Mouse (Mus musculus) CH12.LX (cell line): ENCODE measurements at regions not wholly inside any gene's neighbourhood (a gene's known extent, or its start where the extent isn't known, plus 50 kb on each side); places are given as distances from the start of the nearest gene placed in this dataset.

Source experiments
- DNase-seq: peaks from one replicate; pipeline ENCODE4 v3.0.0-alpha.2; 2013; ENCODE audit errors: extremely low read depth
- H3K27ac ChIP-seq: 2 replicates; pipeline ENCODE4 v1.5.1; 2012; ENCODE audit warnings: low read depth, mild to moderate bottlenecking, control low read depth, moderate library complexity; ENCODE audit not compliant: insufficient read depth
- H3K27me3 ChIP-seq: replicated peaks from 2 replicates; pipeline ENCODE3; 2012; ENCODE audit warnings: inconsistent platforms
- H3K36me3 ChIP-seq, 2 experiments: replicated peaks in 1 of 2; 2 replicates each; pipeline versions ENCODE3 to v1.6.1; 2012; ENCODE audit warnings: inconsistent platforms in 1 of 2, low read length in 1 of 2, mild to moderate bottlenecking in 1 of 2, mixed read lengths in 1 of 2, moderate library complexity in 1 of 2; ENCODE audit not compliant: control insufficient read depth in 1 of 2, insufficient read depth in 1 of 2
- H3K4me1 ChIP-seq, 2 experiments: 2 replicates each; pipeline ENCODE4 v1.6.1; 2012; ENCODE audit warnings: inconsistent platforms in 1 of 2, moderate library complexity in 1 of 2; ENCODE audit not compliant: insufficient read depth in 2 of 2, control insufficient read depth in 1 of 2
- H3K4me2 ChIP-seq: 2 replicates; pipeline ENCODE4 v1.6.1; 2012; ENCODE audit warnings: low read depth, mild to moderate bottlenecking, control low read depth; ENCODE audit not compliant: poor library complexity, insufficient read depth, severe bottlenecking
- H3K4me3 ChIP-seq, 3 experiments: fragments of 150-350 bp in 1 of 3; sonication (generic) in 1 of 3; replicated peaks in 1 of 3; 2 replicates each; pipeline versions ENCODE3 to v1.5.1; 2011 to 2012; ENCODE audit warnings: low read depth in 2 of 3, low read length in 2 of 3, mild to moderate bottlenecking in 2 of 3, moderate library complexity in 2 of 3, control low read depth in 1 of 3, improper control_type of control experiment in 1 of 3, inconsistent platforms in 1 of 3, mixed read lengths in 1 of 3; ENCODE audit not compliant: poor library complexity in 1 of 3
- H3K79me2 ChIP-seq: replicated peaks from 2 replicates; pipeline ENCODE4 v1.6.1; 2012; ENCODE audit warnings: mild to moderate bottlenecking, moderate library complexity; ENCODE audit not compliant: control insufficient read depth, poor library complexity, insufficient read depth, severe bottlenecking; ENCODE audit errors: extremely low read depth
- H3K9ac ChIP-seq: 2 replicates; pipeline ENCODE4 v1.6.1; 2012; ENCODE audit warnings: low read depth, mild to moderate bottlenecking, control low read depth, moderate library complexity; ENCODE audit not compliant: insufficient read depth
- H3K9me3 ChIP-seq: replicated peaks from 2 replicates; pipeline ENCODE3; 2012; ENCODE audit warnings: low read length, inconsistent platforms, mixed read lengths
- CHD2 ChIP-seq: IDR thresholded peaks from 2 replicates; pipeline ENCODE4 v1.6.1; 2011; ENCODE audit warnings: low read length, improper control_type of control experiment
- E2F4 ChIP-seq: IDR thresholded peaks from 2 replicates; pipeline ENCODE4 v1.6.1; 2011; ENCODE audit warnings: low read depth, low read length, improper control_type of control experiment; ENCODE audit not compliant: insufficient replicate concordance
- ETS1 ChIP-seq: conservative IDR thresholded peaks from 2 replicates; pipeline ENCODE4 v1.6.1; 2012; ENCODE audit warnings: low read depth, mild to moderate bottlenecking, inconsistent platforms, low read length, improper control_type of control experiment, moderate library complexity
- HCFC1 ChIP-seq: IDR thresholded peaks from 2 replicates; pipeline ENCODE4 v1.6.1; 2012; ENCODE audit warnings: low read depth, mild to moderate bottlenecking, inconsistent platforms, low read length, improper control_type of control experiment
- IRF4 ChIP-seq: IDR thresholded peaks from 2 replicates; pipeline ENCODE4 v1.6.1; 2014; ENCODE audit warnings: low read depth, mild to moderate bottlenecking, inconsistent platforms, low read length, improper control_type of control experiment
- KAT2A ChIP-seq: IDR thresholded peaks from 2 replicates; pipeline ENCODE4 v1.6.1; 2012; ENCODE audit warnings: low read length, improper control_type of control experiment, inconsistent platforms; ENCODE audit not compliant: insufficient replicate concordance
- MAFK ChIP-seq: IDR thresholded peaks from 2 replicates; pipeline ENCODE4 v1.6.1; 2011; ENCODE audit warnings: low read length, improper control_type of control experiment; ENCODE audit not compliant: insufficient replicate concordance
- MAX ChIP-seq: IDR thresholded peaks from 2 replicates; pipeline ENCODE4 v1.6.1; 2011; ENCODE audit warnings: low read length, improper control_type of control experiment
- MEF2A ChIP-seq: IDR thresholded peaks from 2 replicates; pipeline ENCODE4 v1.6.1; 2014; ENCODE audit warnings: low read depth, mild to moderate bottlenecking, inconsistent platforms, low read length, improper control_type of control experiment, borderline replicate concordance
- MYC ChIP-seq: IDR thresholded peaks from 2 replicates; pipeline ENCODE4 v1.6.1; 2011; ENCODE audit warnings: low read depth, mild to moderate bottlenecking, improper control_type of control experiment, low read length
- NRF1 ChIP-seq: IDR thresholded peaks from 2 replicates; pipeline ENCODE4 v1.6.1; 2014; ENCODE audit warnings: low read depth, mild to moderate bottlenecking, inconsistent platforms, low read length, improper control_type of control experiment, moderate library complexity
- PAX5 ChIP-seq: IDR thresholded peaks from 2 replicates; pipeline ENCODE4 v1.6.1; 2012; ENCODE audit warnings: low read length, inconsistent platforms, mixed read lengths
- POLR2A ChIP-seq: IDR thresholded peaks from 2 replicates; pipeline ENCODE4 v1.6.1; 2011; ENCODE audit warnings: low read depth, mild to moderate bottlenecking, improper control_type of control experiment, low read length
- POLR2AphosphoS2 ChIP-seq: IDR thresholded peaks from 2 replicates; pipeline ENCODE4 v1.6.1; 2011; ENCODE audit warnings: low read depth, low read length, improper control_type of control experiment
- SIN3A ChIP-seq: IDR thresholded peaks from 2 replicates; pipeline ENCODE4 v1.6.1; 2012; ENCODE audit warnings: low read length, improper control_type of control experiment, inconsistent platforms
- SMC3 ChIP-seq: IDR thresholded peaks from 2 replicates; pipeline ENCODE4 v1.6.1; 2011; ENCODE audit warnings: low read depth, low read length, improper control_type of control experiment
- TBP ChIP-seq: conservative IDR thresholded peaks from 2 replicates; pipeline ENCODE4 v1.6.1; 2011; ENCODE audit warnings: low read depth, low read length, improper control_type of control experiment
- TCF12 ChIP-seq: IDR thresholded peaks from 2 replicates; pipeline ENCODE4 v1.6.1; 2014; ENCODE audit warnings: low read depth, mild to moderate bottlenecking, inconsistent platforms, low read length, improper control_type of control experiment
- USF2 ChIP-seq: conservative IDR thresholded peaks from 2 replicates; pipeline ENCODE4 v1.6.1; 2011; ENCODE audit warnings: low read depth, low read length, improper control_type of control experiment
- ZKSCAN1 ChIP-seq: IDR thresholded peaks from 2 replicates; pipeline ENCODE4 v1.6.1; 2012; ENCODE audit warnings: low read depth, inconsistent platforms, low read length, improper control_type of control experiment, borderline replicate concordance
- ZNF384 ChIP-seq: IDR thresholded peaks from 2 replicates; pipeline ENCODE4 v1.6.1; 2012; ENCODE audit warnings: low read depth, low read length, improper control_type of control experiment, inconsistent platforms
- dilution Hi-C: fragments of 300-500 bp; cut with MboI; formaldehyde crosslinking; loops from 2 replicates; pipeline ENCODE4 v1.14.3; 2020; ENCODE audit warnings: low sequenced_read_pairs; ENCODE audit not compliant: extremely low pct_unique_long_range_greater_than_20kb, extremely low pct_ligation_motif_present
- in situ Hi-C: fragments of 300-500 bp; cut with MboI; formaldehyde crosslinking; loops from 3 replicates; pipeline ENCODE4 v1.14.3; 2019; ENCODE audit warnings: low sequenced_read_pairs, low pct_ligation_motif_present, low pct_unique_long_range_greater_than_20kb, mixed read lengths

- no peak overlapping the region for H3K4me3 ChIP-seq
- H3K9me3 ChIP-seq, result peaks cover 53% of the 10 kb centered on the region
- H3K79me2 ChIP-seq, result no peaks in the 10 kb centered on the region
- H3K9ac ChIP-seq, result no peak overlapping the region
- H3K36me3 ChIP-seq, result no peaks in the 10 kb centered on the region
- H3K27me3 ChIP-seq, result no peaks in the 10 kb centered on the region
- H3K27ac ChIP-seq, result no peak overlapping the region
- no peak for TF ChIP-seq POLR2A
- TF ChIP-seq ETS1, result no peak
- TF ChIP-seq MYC, result no peak
- TF ChIP-seq NRF1, result no peak
- no peak for TF ChIP-seq ZNF384
- no peak for TF ChIP-seq MEF2A
- no peak for TF ChIP-seq USF2
- no peak for TF ChIP-seq TCF12
- TF ChIP-seq SMC3, result no peak
- no peak for TF ChIP-seq TBP
- TF ChIP-seq E2F4, result no peak
- TF ChIP-seq MAFK, result no peak
- TF ChIP-seq PAX5, result no peak
- no peak for TF ChIP-seq MAX
- TF ChIP-seq, all 38 proteins: peak for 0
- H3K4me2 ChIP-seq, result no peak overlapping the region
- no peaks in the 10 kb centered on the region for H3K4me1 ChIP-seq
- DNase-seq, result no peak
- dilution Hi-C loops, result no loop called here
- in situ Hi-C loops, result no loop called here
Measured at GRCm38 (mm10) chr2:137375346-137375745, 258.9 kb upstream of the Jag1 start.

GRCm38 (mm10) chr2:137371062-137371461, 254.6 kb upstream of the Jag1 start:
- in situ Hi-C loops (no loop called here), dilution Hi-C loops (no loop called here)
- no peak overlapping the region for H3K27ac ChIP-seq
- no peaks in the 10 kb centered on the region for H3K79me2 ChIP-seq
- H3K4me3 ChIP-seq, result no peak overlapping the region
- no peak overlapping the region for H3K4me2 ChIP-seq
- H3K4me1 ChIP-seq, result no peaks in the 10 kb centered on the region
- H3K27me3 ChIP-seq, result no peaks in the 10 kb centered on the region
- DNase-seq, result no peak
- H3K9ac ChIP-seq, result no peak overlapping the region
- H3K36me3 ChIP-seq, result no peaks in the 10 kb centered on the region
- peaks cover 29% of the 10 kb centered on the region for H3K9me3 ChIP-seq
- no peak for TF ChIP-seq SIN3A
- no peak for TF ChIP-seq USF2
- TF ChIP-seq MAX, result no peak
- TF ChIP-seq POLR2AphosphoS2, result no peak
- TF ChIP-seq HCFC1, result no peak
- no peak for TF ChIP-seq NRF1
- no peak for TF ChIP-seq MEF2A
- no peak for TF ChIP-seq IRF4
- no peak for TF ChIP-seq PAX5
- TF ChIP-seq CHD2, result no peak
- no peak for TF ChIP-seq ZKSCAN1
- no peak for TF ChIP-seq MYC
- no peak for TF ChIP-seq SMC3
- TF ChIP-seq KAT2A, result no peak
